Mouse (Mus musculus) heart, embryonic 10.5 days (tissue): ENCODE data around the gene Phex. TPM values are rescaled to one million over a fixed set of nuclear protein-coding genes. Genes with fewer than 3 reads are reported as not detected.

Experiments
- DNase-seq: peaks from one replicate; pipeline ENCODE4 v3.0.0-alpha.2; 2017; ENCODE audit warnings: low spot score
- H3K27ac ChIP-seq: fragments of 300-500 bp; sonication (generic); 2 replicates; pipeline ENCODE4 v1.5.1; 2016; ENCODE audit warnings: mild to moderate bottlenecking
- H3K27me3 ChIP-seq: fragments of 300-500 bp; sonication (generic); 2 replicates; pipeline ENCODE4 v1.6.1; 2016; ENCODE audit warnings: mild to moderate bottlenecking; ENCODE audit not compliant: poor library complexity, insufficient read depth, severe bottlenecking
- H3K36me3 ChIP-seq: fragments of 300-500 bp; sonication (generic); 2 replicates; pipeline ENCODE4 v1.6.1; 2016; ENCODE audit warnings: mild to moderate bottlenecking, moderate library complexity
- H3K4me1 ChIP-seq: fragments of 300-500 bp; sonication (generic); 2 replicates; pipeline ENCODE4 v1.6.1; 2016; ENCODE audit warnings: mild to moderate bottlenecking
- H3K4me3 ChIP-seq: fragments of 300-500 bp; sonication (generic); 2 replicates; pipeline ENCODE4 v1.5.1; 2016; ENCODE audit warnings: mild to moderate bottlenecking, moderate library complexity
- H3K9me3 ChIP-seq: fragments of 300-500 bp; sonication (generic); 2 replicates; pipeline ENCODE4 v1.6.1; 2016; ENCODE audit warnings: mild to moderate bottlenecking, moderate library complexity
- WGBS: fragments of 180-500 bp; shearing (Covaris S2); methylation state at CpG from one replicate; pipeline ENCODE4 v1.1.7; 2016; 5-methylcytosine and 5-hydroxymethylcytosine counted together
- polyA plus RNA-seq: library from polyadenylated mRNA; unstranded; fragments of >200 nt; fragmentation: Nextera tagmentation; extraction: Ambion mirVana; gene quantifications from 2 replicates; pipeline ENCODE4 v1.2.1, GENCODE M21; 2016

Gene Phex
- polyA plus RNA-seq, 1 experiment from 2014 or later = 0.18 TPM

- no peaks in the 10 kb centered on the region for H3K4me1 ChIP-seq
- no peak overlapping the region for H3K4me3 ChIP-seq
- no peak overlapping the region for H3K27ac ChIP-seq
- DNase-seq = no peak
- 55% methylated on average over 3 of the region's 3 CpGs for WGBS
- H3K36me3 ChIP-seq = no peaks in the 10 kb centered on the region
- H3K9me3 ChIP-seq = no peaks in the 10 kb centered on the region
- no peaks in the 10 kb centered on the region for H3K27me3 ChIP-seq
Measured at GRCm38 (mm10) chrX:157373873-157374272, 41.2 kb downstream of the Phex start.

- H3K4me3 ChIP-seq = no peak overlapping the region
- DNase-seq = no peak
- no peaks in the 10 kb centered on the region for H3K4me1 ChIP-seq
- no peaks in the 10 kb centered on the region for H3K27me3 ChIP-seq
- H3K27ac ChIP-seq = no peak overlapping the region
- H3K36me3 ChIP-seq = no peaks in the 10 kb centered on the region
- no peaks in the 10 kb centered on the region for H3K9me3 ChIP-seq
Measured at GRCm38 (mm10) chrX:157369166-157369565, 45.9 kb downstream of the Phex start.

- no peaks in the 10 kb centered on the region for H3K36me3 ChIP-seq
- no peak overlapping the region for H3K4me3 ChIP-seq
- H3K27ac ChIP-seq = no peak overlapping the region
- H3K27me3 ChIP-seq = no peaks in the 10 kb centered on the region
- 75% methylated on average over 4 of the region's 4 CpGs for WGBS
- H3K9me3 ChIP-seq = no peaks in the 10 kb centered on the region
- DNase-seq = no peak
- no peaks in the 10 kb centered on the region for H3K4me1 ChIP-seq
Measured at GRCm38 (mm10) chrX:157355521-157355920, 59.6 kb downstream of the Phex start.

GRCm38 (mm10) chrX:157346201-157346600 lies 68.9 kb downstream of the Phex start:
- no peak for DNase-seq
- Histone ChIP-seq H3K4me3 (no peak overlapping the region), H3K27ac (no peak overlapping the region), H3K4me1 (no peaks in the 10 kb centered on the region), H3K9me3 (no peaks in the 10 kb centered on the region), H3K27me3 (no peaks in the 10 kb centered on the region), H3K36me3 (no peaks in the 10 kb centered on the region)
- whole genome bisulfite sequencing = 80% methylated on average over 6 of the region's 6 CpGs

- Histone ChIP-seq H3K4me1 (no peaks in the 10 kb centered on the region), H3K36me3 (no peaks in the 10 kb centered on the region), H3K9me3 (no peaks in the 10 kb centered on the region), H3K27me3 (no peaks in the 10 kb centered on the region), H3K4me3 (no peak overlapping the region), H3K27ac (no peak overlapping the region)
- no peak for DNase-seq
- 45% methylated on average over 4 of the region's 4 CpGs for WGBS
Measured at GRCm38 (mm10) chrX:157334726-157335125, 80.4 kb downstream of the Phex start.

GRCm38 (mm10) chrX:157329821-157330220 lies 85.3 kb downstream of the Phex start:
- Histone ChIP-seq H3K36me3 (no peaks in the 10 kb centered on the region), H3K9me3 (no peaks in the 10 kb centered on the region), H3K4me1 (no peaks in the 10 kb centered on the region), H3K27ac (no peak overlapping the region), H3K4me3 (no peak overlapping the region), H3K27me3 (no peaks in the 10 kb centered on the region)
- 90% methylated on average over 3 of the region's 3 CpGs for WGBS
- no peak for DNase-seq

GRCm38 (mm10) chrX:157328396-157328795 lies 86.7 kb downstream of the Phex start:
- DNase-seq = no peak
- Histone ChIP-seq H3K36me3 (no peaks in the 10 kb centered on the region), H3K9me3 (no peaks in the 10 kb centered on the region), H3K4me1 (no peaks in the 10 kb centered on the region), H3K27me3 (no peaks in the 10 kb centered on the region), H3K4me3 (no peak overlapping the region), H3K27ac (no peak overlapping the region)
- WGBS = 55% methylated on average over 1 of the region's 1 CpGs

GRCm38 (mm10) chrX:157327756-157328155 lies 87.4 kb downstream of the Phex start:
- Histone ChIP-seq H3K27me3 (no peaks in the 10 kb centered on the region), H3K9me3 (no peaks in the 10 kb centered on the region), H3K4me3 (no peak overlapping the region), H3K36me3 (no peaks in the 10 kb centered on the region), H3K4me1 (no peaks in the 10 kb centered on the region), H3K27ac (no peak overlapping the region)
- WGBS = 93% methylated on average over 3 of the region's 3 CpGs
- no peak for DNase-seq

GRCm38 (mm10) chrX:157324396-157324795 lies 90.7 kb downstream of the Phex start:
- no peak overlapping the region for H3K27ac ChIP-seq
- H3K9me3 ChIP-seq = no peaks in the 10 kb centered on the region
- no peaks in the 10 kb centered on the region for H3K36me3 ChIP-seq
- DNase-seq = no peak
- H3K4me1 ChIP-seq = no peaks in the 10 kb centered on the region
- no peaks in the 10 kb centered on the region for H3K27me3 ChIP-seq
- 79% methylated on average over 3 of the region's 3 CpGs for WGBS
- H3K4me3 ChIP-seq = no peak overlapping the region

GRCm38 (mm10) chrX:157310331-157310730 lies 104.8 kb downstream of the Phex start:
- Histone ChIP-seq H3K27ac (no peak overlapping the region), H3K9me3 (no peaks in the 10 kb centered on the region), H3K4me3 (no peak overlapping the region), H3K27me3 (no peaks in the 10 kb centered on the region), H3K36me3 (no peaks in the 10 kb centered on the region), H3K4me1 (no peaks in the 10 kb centered on the region)
- DNase-seq = no peak
- WGBS = 67% methylated on average over 3 of the region's 3 CpGs

- H3K27me3 ChIP-seq = no peaks in the 10 kb centered on the region
- 67% methylated on average over 1 of the region's 1 CpGs for WGBS
- H3K9me3 ChIP-seq = no peaks in the 10 kb centered on the region
- no peaks in the 10 kb centered on the region for H3K4me1 ChIP-seq
- DNase-seq = no peak
- H3K36me3 ChIP-seq = no peaks in the 10 kb centered on the region
- no peak overlapping the region for H3K4me3 ChIP-seq
- H3K27ac ChIP-seq = no peak overlapping the region
Measured at GRCm38 (mm10) chrX:157308171-157308570, 106.9 kb downstream of the Phex start.

GRCm38 (mm10) chrX:157307411-157307810 lies 107.7 kb downstream of the Phex start:
- Histone ChIP-seq H3K27me3 (no peaks in the 10 kb centered on the region), H3K36me3 (no peaks in the 10 kb centered on the region), H3K27ac (no peak overlapping the region), H3K4me1 (no peaks in the 10 kb centered on the region), H3K9me3 (no peaks in the 10 kb centered on the region), H3K4me3 (no peak overlapping the region)
- no peak for DNase-seq
- WGBS = 8% methylated on average over 3 of the region's 3 CpGs

- H3K4me3 ChIP-seq = no peak overlapping the region
- DNase-seq = no peak
- H3K27me3 ChIP-seq = no peaks in the 10 kb centered on the region
- H3K27ac ChIP-seq = no peak overlapping the region
- no peaks in the 10 kb centered on the region for H3K9me3 ChIP-seq
- H3K36me3 ChIP-seq = no peaks in the 10 kb centered on the region
- no peaks in the 10 kb centered on the region for H3K4me1 ChIP-seq
- WGBS = 50% methylated on average over 4 of the region's 4 CpGs
Measured at GRCm38 (mm10) chrX:157306796-157307405, 108.2 kb downstream of the Phex start.

GRCm38 (mm10) chrX:157305852-157306232 lies 109.3 kb downstream of the Phex start:
- DNase-seq = no peak
- Histone ChIP-seq H3K27ac (no peak overlapping the region), H3K27me3 (no peaks in the 10 kb centered on the region), H3K4me1 (no peaks in the 10 kb centered on the region), H3K4me3 (no peak overlapping the region), H3K9me3 (no peaks in the 10 kb centered on the region), H3K36me3 (no peaks in the 10 kb centered on the region)
- WGBS = 77% methylated on average over 5 of the region's 5 CpGs
